Mouse (Mus musculus) gastrocnemius, postnatal 36 days (tissue): ENCODE data around the gene Dnajc15. TPM values are rescaled to one million over a fixed set of nuclear protein-coding genes. Genes with fewer than 3 reads are reported as not detected.
A peak's percentile ranks its signal among the peaks of the same experiment; 100 is the strongest.

ENCODE experiments used
- DNase-seq, 2 experiments: peaks; one replicate each; pipeline ENCODE4 v3.0.0; 2022
- intact Hi-C: fragments of 180-260 bp; cut with DNase I; formaldehyde crosslinking; loops from one replicate; pipeline ENCODE4 v1.15.1; 2025
- total RNA-seq, 2 experiments: library from RNA; stranded (reverse); gene quantifications; 2 replicates each; pipeline ENCODE4 v1.2.3; 2021

Dnajc15 gene
- total RNA-seq, 2 experiments from 2014 or later = 125 to 134 TPM

DNA sequence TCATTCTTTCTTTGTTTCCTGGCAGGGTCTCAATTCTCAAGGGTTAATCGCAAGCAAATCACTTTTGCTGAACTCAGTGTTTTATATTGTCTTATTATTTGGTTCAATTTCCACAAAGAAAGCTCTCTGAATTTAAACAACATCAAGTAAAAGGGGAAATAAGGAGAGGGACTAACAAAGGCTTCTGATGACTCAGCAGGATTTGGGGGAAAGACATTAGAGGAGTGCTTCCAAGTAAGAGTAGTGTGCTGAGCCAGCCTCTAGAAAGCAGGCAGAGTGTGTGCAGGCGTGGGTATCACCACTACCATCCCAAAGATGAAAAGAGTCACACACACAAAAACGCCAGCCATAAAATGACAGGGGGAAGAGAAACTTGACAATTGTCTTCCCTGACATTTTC is 10.9 kb downstream of the Dnajc15 start:
- intact Hi-C loops = no loop called here

DNA sequence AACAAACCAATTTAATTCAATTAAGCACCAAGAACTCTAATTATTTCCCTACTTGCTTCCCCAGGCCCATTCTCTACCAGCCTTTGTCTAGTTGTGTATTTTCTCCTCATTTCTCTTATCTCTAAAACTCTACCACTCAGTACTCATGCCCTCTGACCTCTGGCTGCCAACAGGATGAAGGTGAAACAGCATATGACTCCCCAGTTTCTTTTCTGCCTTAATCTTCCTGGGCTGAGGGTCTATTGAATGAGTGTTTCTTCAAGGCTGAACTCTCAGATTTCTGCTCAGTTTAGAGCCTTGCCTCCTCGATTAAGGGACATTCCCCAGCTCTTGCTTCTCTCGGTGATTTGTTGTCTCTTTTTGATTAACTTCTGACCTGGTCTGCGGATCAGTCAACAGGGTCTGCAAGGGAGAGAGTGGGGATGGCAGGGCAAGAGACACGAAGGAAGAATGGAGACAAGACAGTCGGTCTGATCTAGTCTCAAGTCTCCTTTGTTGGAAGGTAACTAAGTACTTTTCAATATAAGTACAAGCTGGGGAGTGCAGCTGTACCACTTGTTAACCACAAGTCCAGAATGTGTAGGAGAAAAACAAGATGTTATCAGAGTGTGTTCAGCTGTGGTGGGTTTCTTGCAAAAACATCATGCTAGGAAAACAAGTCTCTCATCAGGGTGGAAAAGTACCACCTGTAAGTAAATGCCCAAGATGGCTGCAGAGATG is 13.9 kb downstream of the Dnajc15 start:
- intact Hi-C loops = no loop called here
- no peak for DNase-seq

More for the DNA sequence above, 10.9 kb downstream of the Dnajc15 start:
- no peak for DNase-seq

DNA sequence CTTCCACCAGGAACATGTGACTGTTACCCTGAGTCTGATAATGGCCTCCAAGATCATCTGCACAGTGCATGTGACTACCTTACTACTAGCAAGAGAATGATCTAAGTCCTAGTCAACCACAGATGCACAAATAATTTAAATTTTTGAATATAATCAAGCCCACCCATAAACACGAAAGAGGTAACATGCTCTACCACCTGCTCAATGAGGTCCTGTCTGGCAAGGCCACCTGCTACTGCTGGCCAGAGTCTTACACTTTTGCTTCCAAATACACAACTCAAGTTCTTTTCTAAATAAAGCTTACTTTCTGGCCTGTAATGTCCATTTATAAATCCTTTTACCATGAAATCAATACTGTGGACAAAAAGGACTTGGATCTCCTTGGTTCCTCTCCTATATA is 15.0 kb downstream of the Dnajc15 start:
- intact Hi-C loops = no loop called here
- DNase-seq = no peak

DNA sequence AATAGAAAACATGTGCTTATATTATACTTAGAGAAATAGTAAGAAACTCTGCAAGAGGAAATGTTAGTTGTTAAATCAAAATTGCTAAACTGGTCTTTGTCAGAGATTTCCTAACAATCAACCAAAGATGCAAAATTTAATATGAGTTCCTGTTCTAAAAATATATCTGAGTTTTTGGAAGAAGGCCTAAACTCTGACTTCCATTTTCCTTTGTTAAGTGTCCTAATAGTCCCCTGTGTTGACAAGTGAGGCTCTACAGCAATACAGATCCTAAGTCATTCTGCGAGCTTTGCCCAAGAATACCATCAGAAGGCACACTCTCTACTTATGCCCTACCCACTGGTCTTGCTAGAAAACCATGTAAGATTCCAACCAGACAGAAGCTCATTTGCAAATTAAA is 21.0 kb downstream of the Dnajc15 start:
- intact Hi-C loops = no loop called here

DNA sequence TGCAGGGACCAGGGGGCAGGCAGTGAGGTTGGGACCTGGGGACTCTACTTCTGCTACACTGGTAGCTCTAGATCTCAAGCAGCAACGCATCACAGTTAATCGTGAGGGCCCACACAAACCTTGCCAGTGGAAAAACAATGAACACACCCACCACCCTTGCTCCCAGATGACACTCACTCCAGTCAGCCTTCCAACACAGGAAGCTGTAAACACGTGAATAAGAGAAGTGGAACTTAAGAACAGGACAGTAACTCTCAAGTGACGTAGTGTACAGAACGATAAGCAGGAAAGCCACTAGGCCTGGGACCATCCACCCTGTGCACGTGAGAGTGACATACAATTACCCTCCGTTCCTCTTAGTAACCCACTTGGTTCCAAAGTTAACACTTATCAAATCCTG is 25.1 kb downstream of the Dnajc15 start:
- intact Hi-C loops = no loop called here
- DNase-seq = no peak

More for the DNA sequence above, 21.0 kb downstream of the Dnajc15 start:
- DNase-seq = no peak

DNA sequence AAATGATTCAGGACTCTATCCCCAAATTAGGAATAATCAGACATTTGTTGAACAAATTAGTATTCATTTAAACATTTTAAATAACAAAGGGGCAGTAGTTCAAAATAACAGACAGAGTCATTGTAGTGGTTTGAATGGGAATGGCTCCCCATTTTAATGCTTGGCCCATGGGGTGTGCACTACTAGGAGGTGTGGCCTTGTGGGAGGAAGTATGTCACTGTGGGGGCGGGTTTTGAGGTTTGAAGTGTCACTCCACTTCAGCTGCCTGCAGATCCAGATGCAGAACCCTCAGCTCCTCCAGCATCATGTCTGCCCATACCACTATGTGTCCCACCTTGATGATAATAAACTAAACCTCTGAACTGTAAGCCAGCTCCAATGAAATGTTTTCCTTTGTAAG is 26.6 kb downstream of the Dnajc15 start:
- DNase-seq = no peak
- intact Hi-C loops = no loop called here

DNA sequence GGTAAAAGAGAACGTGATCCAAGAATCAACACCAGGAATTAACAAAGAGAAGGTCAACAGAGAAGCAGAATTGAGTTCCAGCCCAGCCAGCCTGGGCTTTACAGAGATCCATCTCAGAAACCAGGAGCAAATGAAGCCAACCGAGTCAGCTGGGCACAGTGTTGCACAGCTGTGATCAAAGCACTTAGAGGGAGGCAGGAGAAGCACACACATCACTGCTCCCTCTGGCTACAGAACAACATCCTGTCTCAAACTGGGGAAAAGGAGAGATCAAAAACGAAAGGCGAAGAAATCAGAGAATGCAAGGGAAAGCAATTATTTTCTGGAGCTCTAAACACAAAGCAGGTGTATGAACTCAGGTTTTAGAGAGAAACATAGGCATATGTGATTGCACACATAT is 28.7 kb downstream of the Dnajc15 start:
- DNase-seq = no peak
- intact Hi-C loops = no loop called here

DNA sequence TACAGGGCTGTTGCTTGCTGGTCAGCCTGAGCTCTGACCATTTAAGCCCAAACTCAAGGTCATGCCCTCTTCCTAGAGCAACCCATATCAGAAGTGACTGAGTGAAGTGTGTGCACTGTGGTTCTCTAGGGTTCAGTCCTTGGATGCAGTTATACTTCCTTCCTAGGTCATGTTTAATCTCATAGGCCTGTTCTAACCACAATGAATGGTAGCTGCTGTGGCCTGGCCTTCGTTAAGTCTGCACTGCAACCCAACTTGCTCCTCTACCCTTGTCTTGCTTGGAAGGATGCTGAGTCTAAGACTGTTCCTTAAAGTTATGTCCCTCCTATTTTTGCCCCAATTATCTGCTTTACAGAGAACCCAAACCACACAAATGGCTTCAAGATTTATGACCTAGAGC is 29.4 kb downstream of the Dnajc15 start:
- DNase-seq = no peak
- intact Hi-C loops = no loop called here

DNA sequence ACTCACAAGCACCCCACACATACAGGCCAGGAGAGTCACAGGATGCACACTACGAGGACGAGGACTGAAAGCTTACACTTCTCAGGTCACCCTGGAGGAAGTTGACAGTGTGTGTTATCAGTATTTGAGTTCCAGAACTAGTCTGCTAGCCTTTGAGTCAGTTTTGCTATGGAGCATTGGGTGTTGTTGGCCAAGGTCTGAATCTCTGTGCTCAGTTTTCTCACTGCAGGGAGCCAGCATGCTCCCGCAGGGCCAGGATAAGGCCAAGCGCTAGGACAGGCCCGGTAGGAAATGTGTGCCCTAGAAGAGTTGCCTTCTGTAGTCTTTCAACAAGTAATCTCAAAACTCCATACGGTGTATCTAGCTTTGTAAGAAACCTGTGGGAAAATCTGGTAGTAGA is 34.4 kb downstream of the Dnajc15 start:
- intact Hi-C loops = loop anchor here (5.0 kb wide), 1 partner anchor 698 kb away; no protein-coding TSS in a partner anchor
- no peak for DNase-seq

DNA sequence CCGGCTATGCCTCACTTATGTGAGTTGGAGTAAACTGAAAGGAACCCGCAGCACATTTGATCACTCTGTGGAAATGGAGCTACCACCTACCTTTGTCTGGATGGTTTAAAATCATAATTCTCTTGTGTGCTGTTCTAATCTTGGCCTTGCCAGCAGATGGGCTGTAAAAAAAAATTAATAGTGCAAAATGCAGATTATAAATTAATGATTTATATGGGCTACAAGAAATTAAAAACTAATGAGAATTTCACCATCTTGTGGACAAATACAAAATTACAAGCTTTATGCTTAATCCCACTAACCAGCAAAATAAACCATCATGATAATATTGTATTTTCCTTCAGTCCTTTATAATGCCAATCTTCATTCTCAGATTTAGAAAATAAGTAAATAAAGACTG is 34.8 kb downstream of the Dnajc15 start:
- intact Hi-C loops = loop anchor here (5.0 kb wide), 1 partner anchor 698 kb away; no protein-coding TSS in a partner anchor
- no peak for DNase-seq

DNA sequence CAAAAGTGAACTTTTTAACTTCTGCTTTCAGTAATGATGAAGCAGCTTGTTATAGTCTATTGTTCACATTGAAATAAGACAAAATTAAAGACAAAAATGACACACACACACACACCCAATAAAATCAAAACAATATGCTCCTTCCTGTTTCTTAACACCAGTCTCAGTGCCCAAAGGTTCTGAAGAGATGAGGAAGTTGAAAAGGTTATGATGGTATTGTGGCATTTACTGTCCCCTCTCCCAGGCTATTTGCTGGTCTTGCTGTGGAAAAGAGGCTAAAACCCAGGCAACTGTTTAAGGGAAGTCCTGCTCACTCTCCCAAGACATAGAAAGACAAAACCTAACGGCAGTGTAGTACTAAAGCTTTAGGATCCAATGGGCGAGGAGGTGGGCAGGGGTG is 38.1 kb downstream of the Dnajc15 start:
- intact Hi-C loops = no loop called here
- DNase-seq = no peak

DNA sequence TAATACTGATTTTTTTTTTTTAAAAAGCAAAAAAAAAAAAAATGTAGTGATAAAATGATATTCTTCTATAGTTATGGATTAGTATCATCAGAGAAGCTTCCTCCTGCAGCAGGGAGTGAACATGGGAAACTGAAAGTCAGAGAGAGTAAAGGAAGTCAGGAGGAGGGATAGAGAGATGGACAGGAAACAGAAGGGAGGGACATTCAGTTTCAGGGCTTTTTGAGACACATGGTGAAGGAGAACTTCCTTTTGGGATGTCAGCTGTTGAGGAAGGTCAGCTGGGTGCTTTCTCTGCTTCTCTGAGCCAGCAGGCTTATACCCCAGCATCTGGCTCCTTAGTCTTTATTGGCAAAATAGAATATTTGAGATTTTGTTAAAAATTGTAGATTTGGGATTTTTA is 42.6 kb downstream of the Dnajc15 start:
- intact Hi-C loops = no loop called here
- no peak for DNase-seq

DNA sequence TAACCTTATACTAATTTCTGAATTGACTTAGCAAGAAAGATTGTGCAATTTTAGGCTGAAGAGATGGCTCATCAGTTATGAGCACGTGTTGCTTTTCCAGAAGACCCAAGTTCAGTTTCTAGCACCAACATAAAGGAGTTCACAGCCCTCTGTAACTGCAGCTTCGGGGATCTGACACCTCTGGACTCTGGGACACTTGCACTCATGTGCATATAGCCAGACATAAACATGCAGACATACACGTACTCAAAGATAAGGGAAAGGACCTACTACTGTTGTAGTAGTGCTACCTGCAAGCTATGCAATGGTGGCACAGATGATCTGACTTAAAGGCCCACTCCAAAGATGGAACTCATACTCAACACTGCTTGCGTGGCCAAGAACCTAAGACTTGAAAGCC is 43.0 kb downstream of the Dnajc15 start:
- intact Hi-C loops = no loop called here
- DNase-seq = no peak

DNA sequence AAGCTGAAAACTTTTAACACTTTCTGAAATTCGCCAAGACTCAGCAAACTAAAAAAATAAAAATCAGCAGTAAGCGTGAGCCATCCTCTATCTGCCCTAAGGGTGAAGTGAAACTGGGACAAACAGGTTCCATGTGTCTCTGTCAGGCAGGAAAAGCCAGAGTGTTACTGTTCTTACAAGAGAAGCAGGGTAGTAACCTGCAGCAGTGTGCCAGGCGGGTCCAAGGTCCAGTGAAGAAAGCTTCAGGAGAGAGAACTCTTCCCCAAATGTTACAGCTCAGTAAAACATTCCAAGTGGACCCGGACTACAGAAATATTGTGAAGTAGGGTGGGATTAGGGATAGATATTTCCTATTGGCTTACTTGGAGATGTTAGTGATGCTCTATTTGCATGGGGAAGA is 45.3 kb downstream of the Dnajc15 start:
- intact Hi-C loops = no loop called here

DNA sequence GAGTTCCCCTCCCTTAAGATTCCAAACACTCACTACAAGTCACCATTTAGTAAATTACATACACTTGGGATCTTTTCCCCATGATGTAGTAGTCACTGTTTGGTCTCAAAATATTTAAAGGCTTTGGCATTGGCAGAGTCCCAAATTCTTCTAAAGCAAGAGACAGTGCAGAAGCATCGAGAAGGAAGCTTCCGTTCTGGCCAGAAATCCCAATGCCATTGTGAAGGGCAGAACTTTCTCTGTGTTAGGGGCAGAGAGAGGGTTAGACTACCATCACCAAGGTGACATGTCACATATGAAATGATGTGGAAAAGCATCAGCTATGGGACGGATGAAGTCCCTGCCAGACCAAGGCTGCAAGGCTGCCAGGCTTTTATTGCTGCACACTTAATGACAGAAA is 49.0 kb downstream of the Dnajc15 start:
- intact Hi-C loops = no loop called here
- DNase-seq = no peak

More for the DNA sequence above, 45.3 kb downstream of the Dnajc15 start:
- DNase-seq = no peak

DNA sequence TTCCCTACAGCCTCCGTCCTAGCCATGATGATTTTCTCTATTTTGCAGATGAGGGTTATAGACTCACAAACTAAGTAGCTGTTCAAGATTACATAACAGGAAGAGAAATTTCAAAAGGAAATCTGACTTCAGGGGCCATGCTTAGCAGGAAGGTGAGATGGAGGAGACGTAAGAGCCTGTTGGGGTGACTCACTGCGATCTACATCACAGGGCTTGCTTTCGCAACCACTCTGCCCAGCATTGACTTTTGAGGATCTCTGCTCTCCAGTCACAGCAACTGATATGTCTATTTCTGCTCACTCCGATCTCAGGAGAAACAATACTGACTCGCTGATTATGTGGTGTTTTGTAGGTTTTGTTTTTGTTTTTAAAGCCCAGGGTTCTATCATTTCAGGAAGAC is 49.8 kb downstream of the Dnajc15 start:
- intact Hi-C loops = no loop called here

DNA sequence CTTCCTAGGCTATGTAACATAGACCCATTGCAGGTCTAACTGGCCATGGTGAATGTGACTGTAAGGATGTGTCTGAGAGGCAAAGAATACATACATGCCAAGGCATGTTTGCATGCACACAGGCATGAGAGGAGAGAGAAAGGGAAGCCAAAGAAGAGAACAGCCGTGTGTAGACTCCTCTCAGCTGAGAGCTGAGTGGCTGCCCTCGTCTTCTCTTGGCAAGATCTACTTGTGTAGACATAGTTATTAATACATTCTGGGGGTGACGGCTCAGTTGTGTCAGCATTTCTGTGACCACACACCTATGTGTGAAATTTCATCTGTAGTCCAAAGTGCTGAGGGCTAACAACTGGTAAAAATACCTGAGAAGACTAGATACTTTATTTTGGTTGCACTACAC is 55.1 kb downstream of the Dnajc15 start:
- no peak for DNase-seq
- intact Hi-C loops = no loop called here

More for the DNA sequence above, 49.8 kb downstream of the Dnajc15 start:
- no peak for DNase-seq

DNA sequence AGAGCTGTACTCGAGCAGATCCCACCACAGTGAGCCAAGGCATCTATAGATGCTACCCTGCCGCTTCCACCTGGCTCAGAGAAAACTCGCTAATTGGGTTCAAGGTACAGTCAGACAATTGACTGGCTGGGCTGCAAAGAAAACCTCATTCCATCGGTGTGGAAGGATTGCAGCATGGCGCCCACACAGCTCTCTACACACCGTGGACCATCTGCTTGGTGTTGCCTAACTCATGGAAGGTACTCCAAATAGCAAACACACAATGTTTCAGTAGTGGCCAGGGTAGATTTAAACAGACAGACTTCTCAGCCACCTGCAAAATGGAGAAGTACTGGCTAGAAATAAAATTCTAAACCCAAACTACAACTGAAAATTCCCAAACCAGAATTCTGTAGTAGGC is 57.4 kb downstream of the Dnajc15 start:
- intact Hi-C loops = no loop called here

DNA sequence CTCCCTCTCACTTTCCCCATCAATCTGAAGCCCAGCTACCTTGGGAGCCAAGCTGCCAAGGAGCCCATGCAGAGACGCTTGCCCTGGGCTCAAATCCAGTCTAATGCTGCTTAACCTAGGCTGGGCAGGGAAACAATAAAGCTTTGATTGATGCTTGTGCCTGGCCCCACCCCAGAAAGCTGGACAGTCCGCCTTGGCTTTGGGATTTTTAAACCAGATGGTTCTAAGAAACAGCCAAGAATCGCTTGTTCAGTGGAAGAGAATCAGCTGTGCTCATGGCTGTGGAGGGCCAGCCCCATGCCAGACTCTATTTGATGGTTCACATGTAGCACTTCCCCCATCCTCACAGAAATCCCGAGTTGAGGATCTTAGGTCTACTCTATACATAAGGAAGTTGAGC is 60.0 kb downstream of the Dnajc15 start:
- intact Hi-C loops = no loop called here
- peak; percentile 19 to 34 for DNase-seq

More for the DNA sequence above, 57.4 kb downstream of the Dnajc15 start:
- DNase-seq = no peak

DNA sequence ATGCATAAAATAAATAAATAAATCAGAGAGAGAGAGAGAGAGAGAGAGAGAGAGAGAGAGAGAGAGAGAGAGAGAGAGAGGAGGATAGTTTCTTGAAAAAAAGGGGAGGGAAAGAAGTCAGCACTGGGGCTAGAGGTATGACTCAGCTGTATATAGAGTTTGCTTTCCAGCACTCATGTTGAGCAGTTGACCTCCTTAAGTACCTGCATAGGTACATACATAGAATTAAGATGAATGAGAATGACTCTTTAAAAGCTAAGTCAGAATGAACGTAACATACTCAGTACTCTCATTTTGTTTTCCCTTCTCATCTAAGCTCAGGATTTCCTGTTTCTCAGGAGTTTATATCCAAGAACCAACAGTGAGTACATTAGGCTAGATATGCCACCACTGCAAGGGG is 62.0 kb downstream of the Dnajc15 start:
- DNase-seq = no peak
- intact Hi-C loops = no loop called here

DNA sequence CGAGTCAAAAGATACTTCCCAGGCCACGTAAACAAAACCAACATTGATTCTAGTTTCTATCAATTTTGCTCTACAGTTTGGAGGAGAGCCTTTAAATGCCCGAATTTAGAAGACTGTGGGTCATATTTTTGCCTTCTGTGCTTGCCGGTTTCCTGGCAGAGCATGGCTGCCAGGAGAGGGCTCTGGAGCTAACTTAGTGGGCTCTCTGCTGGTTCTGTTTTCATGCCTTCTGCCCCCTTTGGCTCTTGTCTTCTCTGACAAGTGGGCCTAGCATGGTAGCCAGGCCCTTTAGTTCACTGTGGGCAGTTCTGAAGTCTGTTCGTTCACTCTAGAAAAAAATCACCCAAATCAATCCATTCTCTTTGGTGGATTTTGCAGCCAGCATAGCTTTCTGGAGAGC is 63.5 kb downstream of the Dnajc15 start:
- no peak for DNase-seq
- intact Hi-C loops = no loop called here

DNA sequence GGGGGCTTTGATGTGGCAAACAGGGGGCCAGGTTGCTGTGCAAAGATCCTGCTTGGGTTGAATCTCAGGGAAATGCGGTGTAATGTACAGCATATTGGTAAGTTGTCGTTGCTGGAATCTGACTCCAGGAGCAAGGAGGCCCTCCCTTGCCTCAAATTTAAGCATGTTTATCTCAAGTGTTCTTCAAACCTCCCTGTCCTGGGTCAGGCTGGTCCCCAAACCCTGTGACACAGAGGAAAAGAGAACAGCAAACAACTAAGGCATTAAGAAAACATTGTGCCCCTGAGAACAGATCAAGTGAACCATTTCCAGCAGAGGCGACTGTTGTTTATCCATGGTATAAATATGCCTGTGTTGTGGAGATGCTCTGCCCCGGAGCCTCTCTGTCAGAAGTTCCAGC is 67.1 kb downstream of the Dnajc15 start:
- intact Hi-C loops = no loop called here
- no peak for DNase-seq

DNA sequence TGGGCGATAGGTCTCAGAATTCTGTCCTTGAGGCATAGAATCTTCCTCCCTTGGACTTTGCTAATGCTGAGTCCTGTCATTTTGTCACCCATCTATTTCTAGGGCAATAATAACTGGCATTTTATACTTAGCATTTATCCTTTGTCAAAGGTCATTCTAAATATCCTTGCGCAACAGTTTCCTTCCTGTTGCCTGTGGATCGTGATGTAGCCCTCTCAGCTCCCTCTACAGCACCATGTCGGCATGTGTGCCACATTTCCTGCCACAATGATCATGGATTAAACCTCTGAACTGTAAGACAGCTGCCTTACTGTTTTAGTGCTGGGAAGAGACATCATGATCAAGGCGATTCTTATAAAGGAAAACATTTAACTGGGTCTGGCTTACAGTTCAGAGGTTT is 68.6 kb downstream of the Dnajc15 start:
- intact Hi-C loops = no loop called here
- DNase-seq = no peak
